Mouse (Mus musculus) cerebellum, adult 2 months (tissue): ENCODE results near the gene Il16.

Source experiments
- CTCF ChIP-seq: fragments of 200-500 bp; IDR thresholded peaks from 2 replicates; pipeline ENCODE4 v1.5.1; 2011; ENCODE audit warnings: low read depth, mild to moderate bottlenecking, control low read depth, low read length, moderate library complexity, borderline replicate concordance; ENCODE audit not compliant: insufficient read depth
- POLR2A ChIP-seq: fragments of 200-500 bp; IDR thresholded peaks from 2 replicates; pipeline ENCODE4 v1.6.1; 2011; ENCODE audit warnings: low read length, control low read depth, borderline replicate concordance; ENCODE audit not compliant: insufficient read depth

- TF ChIP-seq POLR2A (no peak), CTCF (no peak)
Observed at GRCm38 (mm10) chr7:83703046-83703775, 42.3 kb downstream of the Il16 start.
